Mouse (Mus musculus) left cerebral cortex, postnatal 25 days (tissue): ENCODE measurements around the gene Mogs. TPM values are rescaled to one million over a fixed set of nuclear protein-coding genes. Genes with fewer than 3 reads are reported as not detected.

ENCODE experiments used
- microRNA-seq, 2 experiments: library from miRNA; unstranded; fragments of <30 nt; microRNA quantifications; one replicate each; pipeline ENCODE4 v1.2.0; 2022
- total RNA-seq, 2 experiments: library from RNA; stranded (reverse); gene quantifications; 2 replicates each; pipeline ENCODE4 v1.2.3; 2021

Gene Mogs
- total RNA-seq, 2 experiments from 2014 or later: 27.2 to 28.0 TPM

Small RNAs within 50 kb of the gene (microRNA-seq; reads per million reads assigned to microRNA genes)
- 0 reads per million in 2 experiments for gene Mir3470a

Other genes with a start within 250 kb of the Mogs start
- 10 to 100 TPM; 37.5 to 40.6 TPM for gene Sema4f, start 175.7 kb upstream of the Mogs start, total RNA-seq
- not detected for gene M1ap, start 168.6 kb upstream of the Mogs start, total RNA-seq
- gene Dok1, start 82.0 kb upstream of the Mogs start, total RNA-seq: 1 to 10 TPM; 1.1 to 1.6 TPM
- 1 to 10 TPM; 1.9 to 2.7 TPM for gene Loxl3, start 81.3 kb upstream of the Mogs start, total RNA-seq
- gene Aup1, start 61.0 kb upstream of the Mogs start, total RNA-seq: 100 to 1,000 TPM; 100 to 114 TPM
- 10 to 100 TPM; 42.9 to 45.4 TPM for gene Htra2, start 60.2 kb upstream of the Mogs start, total RNA-seq
- gene Dqx1, start 57.7 kb upstream of the Mogs start, total RNA-seq: under 1 TPM; 0.25 to 0.99 TPM
- gene Tlx2, start 45.2 kb upstream of the Mogs start, total RNA-seq: not detected
- 10 to 100 TPM; 21.3 to 24.4 TPM for gene Pcgf1, start 37.6 kb upstream of the Mogs start, total RNA-seq
- gene Lbx2, start 29.1 kb upstream of the Mogs start, total RNA-seq: under 1 TPM in 1 of 2 experiments, not detected in 1; 0.46 TPM
- 1 to 10 TPM; 3.2 to 4.1 TPM for gene Ccdc142, start 13.9 kb upstream of the Mogs start, total RNA-seq
- gene Gm42688, start 13.9 kb upstream of the Mogs start, total RNA-seq: 1 to 10 TPM; 3.9 to 5.0 TPM
- 10 to 100 TPM; 60.3 to 66.6 TPM for gene Mrpl53, start 6.5 kb upstream of the Mogs start, total RNA-seq
- 10 to 100 TPM; 36.7 to 48.7 TPM for gene Wbp1, start 6.1 kb downstream of the Mogs start, total RNA-seq
- gene Ino80b, start 9.9 kb downstream of the Mogs start, total RNA-seq: 10 to 100 TPM; 11.2 to 21.3 TPM
- 10 to 100 TPM; 51.2 to 76.8 TPM for gene Rtkn, start 20.0 kb downstream of the Mogs start, total RNA-seq
- gene Wdr54, start 40.9 kb downstream of the Mogs start, total RNA-seq: 10 to 100 TPM; 28.8 to 29.1 TPM
- 10 to 100 TPM; 28.8 to 30.2 TPM for gene 1700003E16Rik, start 40.9 kb downstream of the Mogs start, total RNA-seq
- gene Dctn1, start 50.4 kb downstream of the Mogs start, total RNA-seq: 100 to 1,000 TPM; 329 to 365 TPM
- gene Slc4a5, start 104.3 kb downstream of the Mogs start, total RNA-seq: 1 to 10 TPM; 2.3 to 2.5 TPM
- 1 to 10 TPM; 5.0 to 6.3 TPM for gene Mthfd2, start 210.4 kb downstream of the Mogs start, total RNA-seq
- 10 to 100 TPM; 20.0 to 20.2 TPM for gene Mob1a, start 210.5 kb downstream of the Mogs start, total RNA-seq
- 10 to 100 TPM; 52.3 to 56.5 TPM for gene Bola3, start 233.7 kb downstream of the Mogs start, total RNA-seq